ENCODE assay signal across 43 mouse cellular contexts in the genomic region with DNA sequence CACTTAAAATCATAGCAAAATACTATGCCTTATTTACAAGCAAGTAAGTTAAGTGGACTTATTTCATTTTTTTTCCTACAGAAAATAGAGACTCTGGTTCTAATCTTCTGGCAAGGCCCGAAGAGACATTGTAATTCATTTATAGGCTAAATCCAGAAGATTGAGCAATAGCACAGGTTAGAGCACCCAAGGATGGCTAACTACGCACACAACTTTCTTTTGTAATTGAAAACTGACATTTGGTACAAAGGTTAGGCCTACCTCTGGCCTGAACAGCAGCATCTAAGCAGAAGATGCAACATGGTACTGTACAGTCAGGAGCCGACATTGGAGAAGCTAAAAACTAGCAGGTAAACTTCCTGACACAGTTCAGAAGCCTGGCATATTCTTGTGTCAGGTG. TPM values are rescaled to one million over a fixed set of nuclear protein-coding genes. Genes with fewer than 3 reads are reported as not detected.
"Had no signal": no experiment of that assay in that cellular context is flagged by ENCODE, and none has a peak within 500 bp of the region (broad histone marks: within the 10 kb centered on the region; RNA-seq: fewer than 3 reads in every experiment).

No protein-coding gene starts in this region.

- H3K36me3 ChIP-seq: limb, embryonic 10.5 days; limb, embryonic 12.5 days; limb, embryonic 13.5 days; limb, embryonic 15.5 days; liver, embryonic 13.5 days; liver, embryonic 15.5 days; lung, embryonic 15.5 days; midbrain, embryonic 10.5 days; midbrain, embryonic 12.5 days; midbrain, embryonic 13.5 days; midbrain, embryonic 15.5 days; neural tube, embryonic 12.5 days; neural tube, embryonic 13.5 days had no signal

- DNase-seq: left cerebral cortex, postnatal 4 days; liver; liver, embryonic 13.5 days; lung, adult 18-20 months; lung, adult 2 months; lung, embryonic 14.5 days; lung, postnatal 10 days; lung, postnatal 14 days; lung, postnatal 36 days; lung, postnatal 4 days; midbrain, embryonic 14.5 days had no signal

- ATAC-seq: lung, postnatal 0 days; midbrain, embryonic 13.5 days; midbrain, embryonic 15.5 days; midbrain, embryonic 16.5 days had no signal

- H3K4me2 ChIP-seq: limb, embryonic 12.5 days; limb, embryonic 13.5 days; limb, embryonic 15.5 days; liver, embryonic 13.5 days; liver, embryonic 15.5 days; lung, embryonic 14.5 days; lung, embryonic 15.5 days; midbrain, embryonic 11.5 days; midbrain, embryonic 12.5 days; midbrain, embryonic 13.5 days; midbrain, embryonic 15.5 days; neural tube, embryonic 12.5 days; neural tube, embryonic 13.5 days had no signal

- H3K9ac ChIP-seq: limb, embryonic 12.5 days; limb, embryonic 13.5 days; limb, embryonic 15.5 days; liver, embryonic 13.5 days; liver, embryonic 14.5 days; liver, embryonic 15.5 days; lung, embryonic 14.5 days; lung, embryonic 15.5 days; midbrain, embryonic 12.5 days; midbrain, embryonic 13.5 days; midbrain, embryonic 15.5 days; neural tube, embryonic 12.5 days; neural tube, embryonic 13.5 days had no signal

- H3K27me3 ChIP-seq: limb, embryonic 12.5 days; limb, embryonic 13.5 days; limb, embryonic 15.5 days; liver, embryonic 13.5 days; liver, embryonic 15.5 days; lung, embryonic 15.5 days; megakaryocyte, embryonic 14.5 days; midbrain, embryonic 12.5 days; midbrain, embryonic 13.5 days; midbrain, embryonic 15.5 days; neural tube, embryonic 12.5 days; neural tube, embryonic 13.5 days had no signal

- H3K27ac ChIP-seq: left cerebral cortex, adult 2 months; limb, embryonic 10.5 days; limb, embryonic 12.5 days; limb, embryonic 13.5 days; limb, embryonic 15.5 days; liver, embryonic 13.5 days; liver, embryonic 14.5 days; liver, embryonic 15.5 days; lung, embryonic 15.5 days; macrophage; midbrain, embryonic 10.5 days; midbrain, embryonic 12.5 days; midbrain, embryonic 13.5 days; midbrain, embryonic 15.5 days; neural tube, embryonic 12.5 days; neural tube, embryonic 13.5 days had no signal

- H3K4me3 ChIP-seq: left cerebral cortex, adult 2 months; limb, embryonic 10.5 days; limb, embryonic 12.5 days; limb, embryonic 13.5 days; limb, embryonic 15.5 days; liver, embryonic 13.5 days; liver, embryonic 15.5 days; lung, embryonic 15.5 days; megakaryocyte, embryonic 14.5 days; midbrain, embryonic 10.5 days; midbrain, embryonic 12.5 days; midbrain, embryonic 13.5 days; midbrain, embryonic 15.5 days; myocyte; neural tube, embryonic 12.5 days; neural tube, embryonic 13.5 days had no signal

- H3K4me1 ChIP-seq: limb, embryonic 12.5 days; limb, embryonic 15.5 days; liver, embryonic 13.5 days; liver, embryonic 15.5 days; lung, embryonic 15.5 days; megakaryocyte, embryonic 14.5 days; midbrain, embryonic 10.5 days; midbrain, embryonic 12.5 days; midbrain, embryonic 13.5 days; midbrain, embryonic 15.5 days; neural tube, embryonic 12.5 days had no signal

- H3K9me3 ChIP-seq: limb, embryonic 10.5 days; limb, embryonic 12.5 days; limb, embryonic 13.5 days; limb, embryonic 15.5 days; liver, embryonic 13.5 days; liver, embryonic 15.5 days; lung, embryonic 15.5 days; megakaryocyte, embryonic 14.5 days; midbrain, embryonic 10.5 days; midbrain, embryonic 12.5 days; midbrain, embryonic 15.5 days; neural tube, embryonic 12.5 days; neural tube, embryonic 13.5 days had no signal

RNA-seq across cellular contexts. Expression of a gene that starts 4.0 kb away (rescaled TPM):
- total RNA-seq: left cerebral cortex, adult 2 months; left cerebral cortex, adult 8-10 months; left cerebral cortex, postnatal 10 days; left cerebral cortex, postnatal 14 days; left cerebral cortex, postnatal 25 days; left cerebral cortex, postnatal 36 days; left cerebral cortex, postnatal 4 days; megakaryocyte progenitor cell, adult 5-6 weeks; megakaryocyte, adult 5-6 weeks; megakaryocyte-erythroid progenitor cell, adult 5-6 weeks; midbrain, postnatal 0 days; monocyte, adult 5-6 weeks had no signal
- polyA plus RNA-seq: limb, embryonic 10.5 days; limb, embryonic 11.5 days; limb, embryonic 12.5 days; limb, embryonic 13.5 days; limb, embryonic 14.5 days; lung, adult 2 months; lung, embryonic 14.5 days; macrophage; midbrain, embryonic 10.5 days; midbrain, embryonic 11.5 days; midbrain, embryonic 12.5 days; midbrain, embryonic 13.5 days; midbrain, embryonic 14.5 days; midbrain, embryonic 15.5 days; midbrain, embryonic 16.5 days; midbrain, postnatal 0 days; myocyte had no signal
